Mouse (Mus musculus) B cell, adult 2 months (primary cell): ENCODE measurements around the gene Top2a.

Experiments
- DNase-seq, 2 experiments: peaks; one replicate each; pipeline ENCODE4 v3.0.0; 2022

Top2a gene

GRCm38 (mm10) chr11:98963191-98964021, 60.6 kb downstream of the Top2a start:
- peak; percentile 65 to 68 for DNase-seq

DNA sequence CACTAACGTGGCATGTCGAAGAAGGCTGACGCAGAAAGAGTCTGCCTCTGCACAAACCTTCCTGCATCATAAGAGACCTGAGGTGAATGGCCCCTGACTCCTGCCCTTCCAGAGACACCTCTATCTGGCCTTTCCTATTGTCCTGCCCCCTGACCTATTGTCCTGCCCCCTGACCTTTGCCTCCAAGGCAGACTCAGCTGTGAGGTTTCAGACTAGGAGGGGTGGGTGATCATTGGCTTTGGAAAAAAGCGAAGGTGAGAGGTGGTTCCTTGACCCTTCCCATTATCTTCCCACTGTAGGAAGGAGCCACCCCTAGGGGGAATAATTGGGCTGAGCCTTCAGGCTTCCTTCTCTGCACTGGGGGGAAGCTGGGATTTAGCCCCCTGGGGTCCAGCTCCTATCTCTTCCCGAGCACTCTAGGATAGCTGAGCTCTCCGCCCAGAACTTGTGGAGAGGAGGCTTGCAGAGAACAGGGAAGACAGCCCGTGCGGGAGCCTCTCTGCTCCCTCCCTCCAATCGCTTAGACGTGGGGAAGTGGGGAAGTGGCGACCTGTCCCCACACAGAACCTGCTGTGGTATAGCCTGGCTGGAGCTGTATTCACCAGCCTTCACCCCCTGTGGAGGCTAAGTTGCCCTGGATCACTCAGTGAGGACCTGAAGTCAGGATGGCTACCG, 61.4 kb downstream of the Top2a start:
- no peak for DNase-seq

DNA sequence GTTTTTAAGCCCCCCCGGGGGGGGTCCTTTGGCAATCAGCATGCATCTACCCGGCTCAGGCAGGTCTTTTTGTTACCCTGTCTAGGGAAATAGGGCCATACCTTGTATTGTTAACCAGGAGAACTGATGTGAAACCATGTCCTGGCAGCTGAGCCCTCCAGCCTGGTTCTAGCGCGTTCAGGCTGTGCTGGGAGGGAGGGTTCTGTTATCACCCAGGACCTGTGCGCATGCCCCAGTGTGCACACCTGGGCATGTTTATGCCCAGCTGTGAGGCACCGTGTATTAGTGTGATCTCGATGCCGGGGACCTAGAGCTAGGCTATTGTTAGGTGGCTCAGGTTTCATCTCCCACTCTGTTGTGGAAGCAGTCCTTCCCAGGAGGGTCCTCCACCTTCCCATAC, 62.2 kb downstream of the Top2a start:
- peak; percentile 57 to 64 for DNase-seq

- DNase-seq, result no peak
Measured at GRCm38 (mm10) chr11:98961051-98961592, 62.9 kb downstream of the Top2a start.

- peak; percentile 57 to 61 for DNase-seq
Measured at GRCm38 (mm10) chr11:98960313-98960906, 63.6 kb downstream of the Top2a start.

- peak; percentile 74 for DNase-seq
Measured at GRCm38 (mm10) chr11:98959437-98960312, 64.3 kb downstream of the Top2a start.

DNA sequence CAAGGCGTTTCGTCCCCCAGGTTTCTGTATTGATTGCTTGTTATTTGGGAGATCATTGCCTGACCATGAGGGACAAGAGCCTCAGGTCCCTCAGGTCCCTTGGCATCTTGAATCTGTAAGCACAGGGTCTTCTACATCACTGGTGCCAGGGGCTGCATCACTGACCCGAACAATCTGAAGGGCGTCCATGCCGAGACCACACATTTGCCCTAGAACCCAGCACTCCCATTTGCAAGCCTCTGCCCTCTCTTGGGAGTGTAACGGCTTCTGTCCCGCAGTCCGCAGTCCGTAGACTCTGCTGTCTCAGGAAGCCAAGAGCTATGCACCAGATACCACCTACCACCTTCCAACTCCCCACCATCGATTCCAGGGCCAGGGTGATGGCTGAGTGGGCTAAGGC, 67.6 kb downstream of the Top2a start:
- no peak for DNase-seq

DNA sequence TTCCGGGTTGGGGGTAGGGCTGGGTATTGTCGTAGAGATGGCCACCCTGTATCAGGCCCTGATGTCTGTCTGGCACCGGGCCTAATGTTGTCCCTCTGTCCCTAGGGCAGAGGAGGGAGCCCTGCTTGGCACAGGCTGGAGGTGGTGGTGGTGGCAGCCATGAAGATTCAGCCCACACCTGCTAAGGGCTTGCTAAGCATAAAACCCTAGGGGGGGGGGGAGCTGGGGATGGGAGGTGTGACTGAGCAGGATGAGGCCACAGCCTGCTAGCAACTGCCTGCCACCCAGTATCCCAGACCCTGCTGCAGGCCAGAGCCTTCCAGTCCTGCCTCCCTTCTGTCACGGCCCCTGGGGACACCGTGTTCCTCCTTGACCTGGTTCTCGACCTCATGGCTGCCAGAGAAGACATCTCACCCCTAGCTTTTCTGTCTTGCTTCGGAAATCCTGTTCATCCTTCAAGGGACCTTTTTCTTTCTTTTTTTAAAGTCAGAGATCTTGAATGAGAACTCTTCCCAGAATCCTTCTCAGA, 68.2 kb downstream of the Top2a start:
- DNase-seq, result no peak

GRCm38 (mm10) chr11:98954801-98955706, 68.9 kb downstream of the Top2a start:
- peak; percentile 43 to 50 for DNase-seq

- DNase-seq, result peak; percentile 81
Measured at GRCm38 (mm10) chr11:98954373-98954772, 69.6 kb downstream of the Top2a start.

DNA sequence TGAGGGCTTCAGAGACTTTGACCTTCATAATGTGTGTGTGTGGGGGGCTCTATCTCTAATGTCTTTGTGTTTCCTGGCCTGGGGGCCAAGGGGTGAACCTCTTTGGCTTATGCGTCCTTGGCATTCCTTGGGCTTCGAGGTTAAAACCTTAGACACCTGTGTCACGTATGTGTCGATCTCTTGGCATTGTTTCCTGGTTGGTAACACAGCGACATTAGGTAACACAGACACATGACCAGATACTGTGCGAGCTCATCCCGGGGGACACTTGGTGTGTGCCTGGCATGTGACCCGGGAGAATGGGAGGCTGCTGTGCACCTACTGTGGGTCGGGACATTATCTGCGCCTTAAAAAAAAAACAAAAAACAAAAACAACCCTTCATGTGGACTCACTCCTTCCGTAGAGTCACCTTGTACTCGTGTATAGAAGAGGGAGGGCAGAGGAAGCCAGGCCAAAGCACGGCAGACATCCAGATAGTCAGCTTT, 70.1 kb downstream of the Top2a start:
- no peak for DNase-seq

GRCm38 (mm10) chr11:98953361-98953760, 70.6 kb downstream of the Top2a start:
- DNase-seq, result no peak

DNA sequence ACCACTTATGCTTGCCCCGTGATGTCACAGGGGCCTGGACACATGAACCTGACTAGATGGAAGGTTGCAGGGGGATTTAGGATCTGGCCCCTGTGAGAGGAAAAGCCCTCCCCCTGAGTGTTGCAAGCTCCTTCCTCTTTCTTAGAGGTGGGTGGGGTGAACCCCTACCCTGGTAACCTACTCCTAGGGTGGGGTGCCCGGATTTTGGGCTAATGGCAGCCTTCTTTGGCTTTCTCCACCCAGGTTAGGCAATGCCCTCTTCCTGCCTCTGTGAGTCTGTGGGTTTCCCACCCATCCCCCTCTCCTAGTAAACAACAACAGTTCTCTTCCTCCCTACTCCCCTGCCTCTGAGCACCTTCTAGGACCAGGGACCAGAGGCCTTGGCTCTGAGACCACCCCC, 71.3 kb downstream of the Top2a start:
- peak; percentile 30 to 41 for DNase-seq

GRCm38 (mm10) chr11:98952111-98952510, 71.9 kb downstream of the Top2a start:
- no peak for DNase-seq

DNA sequence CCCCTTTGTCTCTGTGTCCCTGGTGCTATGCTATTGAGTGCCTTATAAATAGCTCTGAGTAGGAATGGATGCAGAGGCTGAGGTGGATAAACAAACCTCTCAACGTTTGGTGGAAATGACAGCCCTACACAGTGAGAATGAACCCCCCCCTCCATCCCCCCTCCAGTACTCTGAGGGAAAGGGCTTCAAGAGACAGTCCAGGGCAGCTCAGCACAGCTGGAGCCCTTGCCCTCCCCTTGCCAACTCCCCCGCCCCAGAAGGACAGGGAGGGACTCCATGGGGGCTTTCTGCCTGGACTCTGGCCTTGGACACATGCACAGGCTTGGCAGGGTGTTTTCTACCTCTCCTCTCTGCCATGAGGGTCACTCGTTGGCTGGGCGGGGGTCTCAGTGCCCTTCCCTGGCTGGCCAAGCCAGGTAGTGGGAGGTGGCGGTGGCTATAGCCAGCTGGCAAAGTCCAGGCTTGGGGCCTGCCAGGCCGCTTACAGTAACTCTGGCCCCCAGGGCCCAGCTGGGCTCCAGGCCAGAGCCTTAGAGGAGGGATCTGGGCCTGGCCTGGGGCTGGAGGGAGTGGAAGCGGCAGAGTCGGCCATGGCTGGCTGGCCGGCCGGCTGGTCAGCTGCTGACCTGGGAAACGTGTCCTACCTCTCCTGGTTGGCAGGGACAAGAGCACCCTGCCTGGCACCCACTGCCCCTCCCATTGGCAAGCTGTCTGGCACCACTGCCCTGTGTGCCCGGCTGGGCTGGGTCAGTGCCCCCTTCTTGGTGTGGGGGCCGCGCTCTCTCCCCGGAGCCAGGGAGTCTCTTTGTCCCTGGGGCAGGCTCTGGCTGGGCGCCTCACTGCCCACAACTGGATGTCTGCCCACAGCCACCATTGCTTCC, 72.7 kb downstream of the Top2a start:
- DNase-seq, result no peak

GRCm38 (mm10) chr11:98950484-98950883, 73.5 kb downstream of the Top2a start:
- no peak for DNase-seq

DNA sequence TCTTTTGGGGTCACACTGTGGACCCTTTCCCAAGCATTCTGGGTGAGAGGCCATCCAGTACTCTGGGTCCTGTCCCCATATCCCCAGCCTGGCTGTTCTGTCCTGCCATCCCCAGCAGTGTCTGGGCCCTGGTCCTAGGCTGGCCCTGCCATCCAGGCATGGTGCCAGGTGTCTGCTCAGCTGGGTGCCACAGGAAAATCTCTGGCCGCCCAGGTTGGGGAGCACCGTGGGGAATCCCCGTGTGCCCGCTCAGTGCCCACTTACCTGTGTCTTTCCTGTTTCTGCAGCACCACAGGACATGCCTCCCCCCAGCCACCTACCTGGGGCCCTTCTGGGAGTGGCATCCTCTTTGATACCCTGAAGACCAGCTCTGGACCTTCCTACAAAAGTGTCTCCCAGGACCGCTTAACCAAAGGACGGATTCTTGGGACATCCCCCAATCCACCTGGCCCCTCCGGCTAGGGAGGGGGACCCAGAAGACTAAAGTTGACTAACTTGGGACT, 74.0 kb downstream of the Top2a start:
- no peak for DNase-seq

DNA sequence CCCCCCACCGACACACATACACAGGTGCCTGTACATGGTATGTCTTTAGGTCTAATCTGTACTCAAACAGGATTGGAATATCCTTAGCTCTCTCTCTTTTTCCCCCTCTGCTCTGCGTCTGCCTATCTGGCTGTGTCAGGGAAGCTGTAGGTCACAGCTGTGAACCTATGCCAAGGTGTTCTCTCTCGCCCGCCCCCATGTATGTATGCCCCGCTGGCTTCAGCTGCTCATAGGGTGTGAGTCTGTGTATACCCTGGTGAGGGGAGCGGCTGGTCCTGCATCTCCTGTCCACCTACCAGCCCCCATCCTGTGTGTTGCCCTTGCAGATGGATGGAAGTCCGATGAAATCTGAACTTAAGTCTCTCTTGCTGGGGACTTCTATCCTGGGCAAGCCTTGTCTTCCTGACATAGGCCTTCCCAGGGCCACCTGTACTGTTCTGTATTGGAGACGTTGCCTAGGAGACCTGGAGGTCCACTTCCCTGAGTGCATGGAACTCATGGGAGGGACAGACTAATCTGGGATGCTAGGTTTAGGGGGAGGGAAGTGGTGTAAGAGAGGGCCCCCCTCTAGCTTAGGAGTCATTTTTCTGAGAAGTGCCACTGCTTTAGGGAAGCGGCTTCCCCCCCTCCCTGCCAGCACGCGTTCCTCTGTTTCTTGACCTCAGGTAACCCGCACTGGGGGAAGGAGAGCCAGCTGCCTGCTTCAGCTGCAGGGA, 74.6 kb downstream of the Top2a start:
- DNase-seq, result peak; percentile 44 to 53

DNA sequence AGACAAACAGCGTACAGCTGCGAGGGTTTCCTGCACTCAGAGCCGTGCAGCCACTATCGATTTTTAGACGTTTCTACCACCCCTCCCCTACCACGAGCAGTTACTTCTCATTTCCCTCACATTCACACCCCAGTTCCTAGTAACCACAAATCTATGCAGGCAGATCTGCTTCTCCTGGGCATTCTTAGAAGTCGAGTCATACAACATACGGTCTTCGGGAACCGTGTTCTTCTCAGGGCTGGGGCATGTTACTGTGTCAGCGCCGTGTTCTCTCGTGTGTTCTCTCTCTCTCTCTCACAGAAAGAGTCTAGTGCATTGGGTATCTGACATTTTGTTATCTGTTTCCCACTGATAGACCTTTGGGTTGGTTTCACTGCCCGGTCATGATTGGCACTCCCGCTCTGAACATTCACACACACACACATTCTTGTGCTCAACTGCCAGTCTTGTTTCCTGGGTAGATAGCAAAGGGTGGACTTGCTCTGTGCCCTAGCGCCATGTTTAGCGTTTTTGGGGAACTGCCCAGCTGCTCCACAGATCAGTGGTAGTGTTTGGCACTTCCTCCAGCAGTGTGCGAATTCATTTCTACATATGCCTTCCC, 75.9 kb downstream of the Top2a start:
- peak; percentile 51 to 57 for DNase-seq
